Mouse (Mus musculus) limb, embryonic 12.5 days (tissue): ENCODE measurements at regions not wholly inside any gene's neighbourhood (a gene's known extent, or its start where the extent isn't known, plus 50 kb on each side); places are given as distances from the start of the nearest gene placed in this dataset.
A peak's percentile ranks its signal among the peaks of the same experiment; 100 is the strongest.

Experiments used
- ATAC-seq: fragments of 200-750 bp; cut with Nextera tagmentation; 2 replicates; pipeline ENCODE4 v1.8.0; 2017; ENCODE audit warnings: low read depth, moderate TSS enrichment; ENCODE audit not compliant: insufficient number of reproducible peaks, insufficient read depth, low FRiP score, low TSS enrichment
- H3K27ac ChIP-seq: fragments of 300-500 bp; sonication (generic); 2 replicates; pipeline ENCODE4 v1.5.1; 2016; ENCODE audit warnings: mild to moderate bottlenecking, moderate library complexity
- H3K27me3 ChIP-seq: fragments of 300-500 bp; sonication (generic); 2 replicates; pipeline ENCODE4 v1.6.1; 2016; ENCODE audit warnings: mild to moderate bottlenecking, moderate library complexity
- H3K36me3 ChIP-seq: fragments of 300-500 bp; sonication (generic); 2 replicates; pipeline ENCODE4 v1.6.1; 2016; ENCODE audit warnings: mild to moderate bottlenecking, moderate library complexity
- H3K4me1 ChIP-seq: fragments of 300-500 bp; sonication (generic); replicated peaks from 2 replicates; pipeline ENCODE4 v1.6.1; 2016
- H3K4me2 ChIP-seq: fragments of 300-500 bp; sonication (generic); 2 replicates; pipeline ENCODE4 v1.6.1; 2016; ENCODE audit warnings: mild to moderate bottlenecking, moderate library complexity
- H3K4me3 ChIP-seq: fragments of 300-500 bp; sonication (generic); replicated peaks from 2 replicates; pipeline ENCODE4 v1.5.1; 2016; ENCODE audit warnings: mild to moderate bottlenecking
- H3K9ac ChIP-seq: fragments of 300-500 bp; sonication (generic); replicated peaks from 2 replicates; pipeline ENCODE4 v1.6.1; 2016; ENCODE audit warnings: mild to moderate bottlenecking, moderate library complexity
- H3K9me3 ChIP-seq: fragments of 300-500 bp; sonication (generic); 2 replicates; pipeline ENCODE4 v1.6.1; 2016; ENCODE audit warnings: mild to moderate bottlenecking, moderate library complexity
- WGBS: fragments of 180-500 bp; shearing (Covaris S2); methylation state at CpG from one replicate; pipeline ENCODE4 v1.1.7; 2016; 5-methylcytosine and 5-hydroxymethylcytosine counted together

DNA sequence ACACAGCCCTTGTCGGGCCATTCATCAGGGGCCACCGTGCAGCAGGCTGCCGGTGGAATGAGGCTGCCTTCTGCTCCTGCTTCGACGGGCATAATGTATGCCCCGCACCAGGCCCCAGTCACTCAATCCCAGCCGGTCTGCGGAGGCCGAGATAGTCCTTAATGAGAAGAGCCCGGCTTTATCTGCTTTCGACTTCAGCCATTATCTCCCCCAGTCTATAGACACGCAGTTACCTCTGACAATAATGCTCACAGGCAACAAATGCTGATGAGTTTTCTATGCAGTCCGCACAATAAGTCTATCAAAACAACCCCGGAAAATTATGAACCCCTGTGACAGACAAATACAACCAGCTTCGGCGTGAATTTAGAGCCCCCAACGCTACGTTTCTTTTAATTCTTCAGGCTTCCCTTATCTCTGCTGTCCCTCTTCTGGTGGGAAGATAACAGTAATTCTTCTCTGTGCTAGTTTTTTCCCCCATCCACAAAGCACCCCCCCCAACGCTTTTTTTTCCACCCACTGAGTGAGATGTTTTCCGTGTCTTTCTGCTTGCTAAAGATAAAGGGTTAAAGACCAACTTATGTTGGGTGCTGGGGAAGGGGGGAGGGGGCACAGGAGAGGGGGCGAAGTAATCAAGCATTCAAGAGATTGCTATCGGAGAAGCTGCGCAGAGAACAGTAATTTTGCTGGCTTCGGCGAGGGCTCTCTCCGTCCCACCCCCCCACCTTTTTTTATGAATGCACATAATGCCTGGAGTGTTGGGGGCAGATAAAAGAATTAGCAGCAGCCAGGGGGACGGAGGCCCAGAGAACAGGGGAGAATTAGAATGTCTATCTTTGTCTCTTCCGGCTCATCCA, 117.8 kb downstream of the Mrm1 start:
- Histone ChIP-seq H3K36me3 (no peaks in the 10 kb centered on the region), H3K4me1 (peaks cover 9% of the 10 kb centered on the region), H3K9me3 (no peaks in the 10 kb centered on the region), H3K27me3 (peaks cover 55% of the 10 kb centered on the region), H3K27ac (no peak overlapping the region), H3K9ac (no peak overlapping the region), H3K4me2 (0 out of 2 replicates have a peak overlapping the region, but pooled peaks have one; percentile 17), H3K4me3 (no peak overlapping the region)
- ATAC-seq, result no peak
- WGBS, result 13% methylated on average over 28 of the region's 28 CpGs

DNA sequence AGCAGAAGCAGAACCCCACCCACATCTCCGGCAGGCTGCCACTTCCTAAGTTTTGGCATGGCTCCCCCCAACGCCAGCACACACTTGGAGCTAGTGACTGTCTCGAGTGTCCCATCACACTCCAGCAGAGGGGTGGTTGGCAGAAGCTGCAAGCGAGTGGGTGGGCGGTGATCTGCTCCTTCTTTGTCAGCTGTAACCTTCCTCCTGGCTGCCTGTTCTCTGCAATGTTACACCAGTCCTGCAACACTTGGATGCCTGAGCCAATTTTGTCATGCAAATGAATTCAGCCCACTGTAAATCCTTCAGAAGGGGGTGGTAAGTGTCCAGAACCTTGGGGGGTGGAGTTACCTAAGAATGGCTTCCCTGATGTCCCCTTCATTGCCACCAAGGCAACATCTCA, 121.8 kb downstream of the Mrm1 start:
- no peak overlapping the region for H3K27ac ChIP-seq
- no peak overlapping the region for H3K4me3 ChIP-seq
- no peak overlapping the region for H3K4me2 ChIP-seq
- H3K36me3 ChIP-seq, result no peaks in the 10 kb centered on the region
- H3K9ac ChIP-seq, result no peak overlapping the region
- H3K9me3 ChIP-seq, result no peaks in the 10 kb centered on the region
- peaks cover 7% of the 10 kb centered on the region for H3K4me1 ChIP-seq
- 52% methylated on average over 5 of the region's 5 CpGs for WGBS
- no peak for ATAC-seq
- peaks cover 49% of the 10 kb centered on the region for H3K27me3 ChIP-seq

DNA sequence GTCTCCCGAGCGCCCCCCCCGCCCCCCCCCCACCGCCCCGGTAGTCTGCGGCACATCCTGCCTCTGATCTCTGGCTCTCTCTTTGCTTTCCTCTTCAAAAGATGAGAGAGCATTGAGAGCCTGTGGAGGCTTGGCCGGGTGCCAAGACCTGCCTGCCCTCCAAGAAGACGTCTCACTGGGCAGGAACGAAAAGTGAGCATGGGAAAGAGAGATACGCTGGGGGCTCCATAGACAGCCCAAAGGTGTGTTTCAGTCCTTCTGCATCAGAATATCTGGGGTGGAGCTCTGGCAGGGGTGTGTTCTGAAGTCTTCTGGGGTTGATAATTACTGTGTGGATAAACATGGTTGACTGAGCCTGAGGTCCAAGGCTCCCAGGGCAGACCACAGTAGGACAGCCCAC, 126.7 kb downstream of the Mrm1 start:
- no peaks in the 10 kb centered on the region for H3K9me3 ChIP-seq
- ATAC-seq, result no peak
- WGBS, result 22% methylated on average over 10 of the region's 10 CpGs
- H3K36me3 ChIP-seq, result no peaks in the 10 kb centered on the region
- no peak overlapping the region for H3K9ac ChIP-seq
- H3K27ac ChIP-seq, result no peak overlapping the region
- H3K4me3 ChIP-seq, result no peak overlapping the region
- H3K27me3 ChIP-seq, result peaks cover 11% of the 10 kb centered on the region
- peaks cover 4% of the 10 kb centered on the region; the same call in 1 of the 2 replicates for H3K4me1 ChIP-seq
- no peak overlapping the region for H3K4me2 ChIP-seq

DNA sequence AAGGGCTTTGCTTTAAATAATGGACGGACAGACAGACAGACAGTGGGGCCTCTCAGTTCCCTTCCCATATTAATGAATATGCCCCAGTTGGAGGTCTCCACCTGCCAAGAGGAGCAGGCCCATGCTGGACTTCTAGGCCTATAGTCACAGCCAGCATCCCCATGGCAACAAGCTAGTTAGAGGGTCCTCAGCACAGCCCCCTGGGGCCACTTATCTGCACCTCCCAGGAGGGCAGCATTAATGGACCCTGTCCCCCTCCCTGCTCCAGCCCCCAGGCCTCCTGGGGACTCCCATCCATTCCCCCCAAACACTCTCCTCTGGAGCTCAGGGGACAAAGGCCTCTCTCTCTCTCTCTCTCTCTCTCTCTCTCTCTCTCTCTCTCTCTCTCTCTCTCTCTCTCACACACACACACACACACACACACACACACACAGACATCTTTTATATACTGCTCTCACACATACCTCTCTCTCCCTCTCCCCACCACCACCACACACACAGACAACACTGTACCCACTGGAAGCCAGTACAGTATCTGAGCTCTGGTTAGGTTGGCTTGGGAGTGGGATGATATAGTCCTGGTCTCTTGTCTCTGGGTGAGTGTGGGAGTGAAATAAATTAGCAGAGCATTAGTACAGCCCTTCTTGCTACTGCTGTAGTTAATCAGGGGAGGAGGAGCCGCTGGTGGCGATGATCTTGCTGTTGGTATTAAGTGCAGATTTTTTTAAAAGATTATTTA, 127.7 kb downstream of the Mrm1 start:
- Histone ChIP-seq H3K4me3 (no peak overlapping the region), H3K9me3 (no peaks in the 10 kb centered on the region), H3K27me3 (peaks cover 11% of the 10 kb centered on the region; the same call in 1 of the 2 replicates), H3K4me2 (no peak overlapping the region), H3K4me1 (peaks cover 4% of the 10 kb centered on the region; the same call in 1 of the 2 replicates), H3K9ac (no peak overlapping the region), H3K36me3 (no peaks in the 10 kb centered on the region), H3K27ac (no peak overlapping the region)
- 70% methylated on average over 3 of the region's 3 CpGs for WGBS
- no peak for ATAC-seq

DNA sequence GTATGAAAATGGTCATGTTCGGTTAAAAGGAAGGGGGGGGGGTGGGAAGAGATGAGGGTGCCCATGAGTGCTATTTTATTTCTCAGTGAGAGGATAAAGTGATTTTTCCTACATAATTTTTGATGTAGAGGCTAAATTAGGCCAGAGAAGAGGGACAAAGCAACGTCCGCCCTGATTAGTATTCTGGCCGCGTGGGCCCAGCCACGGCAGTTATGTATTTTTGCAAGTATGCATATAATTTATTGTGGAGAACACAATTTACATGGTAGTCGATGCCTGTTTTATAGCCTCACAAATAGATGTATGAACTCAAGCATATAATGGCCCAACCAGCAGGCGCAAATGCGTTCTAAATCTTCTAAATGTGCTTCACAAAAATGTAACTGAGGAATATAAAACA, 132.8 kb downstream of the Mrm1 start:
- H3K27me3 ChIP-seq, result peaks cover 6% of the 10 kb centered on the region
- ATAC-seq, result no peak
- no peak overlapping the region for H3K4me3 ChIP-seq
- no peaks in the 10 kb centered on the region for H3K4me1 ChIP-seq
- no peak overlapping the region for H3K4me2 ChIP-seq
- H3K9ac ChIP-seq, result no peak overlapping the region
- 84% methylated on average over 9 of the region's 9 CpGs for WGBS
- H3K9me3 ChIP-seq, result no peaks in the 10 kb centered on the region
- no peak overlapping the region for H3K27ac ChIP-seq
- H3K36me3 ChIP-seq, result no peaks in the 10 kb centered on the region

DNA sequence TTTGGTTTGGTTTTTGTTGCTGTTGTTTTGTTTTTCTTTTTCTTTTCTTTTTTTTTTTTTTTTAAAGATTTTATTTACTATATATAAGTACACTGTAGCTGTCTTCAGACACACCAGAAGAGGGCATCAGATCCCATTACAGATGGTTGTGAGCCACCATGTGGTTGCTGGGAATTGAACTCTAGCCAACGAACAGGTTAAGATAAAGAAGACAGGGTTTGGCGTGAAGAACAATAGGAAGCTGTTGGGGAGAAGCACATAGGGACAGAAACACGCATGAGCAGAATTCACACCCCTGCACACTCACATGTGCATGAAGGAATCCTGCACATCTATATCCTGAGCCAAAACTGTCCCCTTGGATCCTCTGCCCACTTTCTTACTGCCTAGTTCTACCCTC, 135.0 kb downstream of the Mrm1 start:
- whole genome bisulfite sequencing, result 87% methylated on average over 3 of the region's 3 CpGs
- Histone ChIP-seq H3K4me3 (no peak overlapping the region), H3K9me3 (no peaks in the 10 kb centered on the region), H3K36me3 (no peaks in the 10 kb centered on the region), H3K9ac (no peak overlapping the region), H3K4me1 (no peaks in the 10 kb centered on the region), H3K27ac (no peak overlapping the region), H3K4me2 (no peak overlapping the region), H3K27me3 (peaks cover 14% of the 10 kb centered on the region)
- no peak for ATAC-seq

DNA sequence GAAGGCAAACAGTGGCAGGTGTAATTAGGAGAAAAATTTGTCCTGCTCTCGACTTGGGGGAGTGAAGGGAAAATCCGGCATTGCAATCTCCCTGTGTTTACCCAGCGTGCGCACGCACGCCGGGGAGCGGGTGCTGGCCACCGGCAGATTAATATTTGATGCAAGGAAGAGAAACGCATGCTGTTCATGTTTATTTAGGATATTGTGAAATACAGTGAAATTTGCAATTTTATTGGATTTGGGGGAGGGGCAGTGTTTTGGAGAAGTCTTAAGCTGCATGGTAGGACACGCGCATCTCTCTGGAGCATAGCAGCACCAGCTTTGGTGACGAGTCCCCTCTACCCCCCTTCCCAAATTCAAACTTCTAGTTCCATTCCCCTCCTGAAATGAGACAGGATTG, 136.4 kb downstream of the Mrm1 start:
- ATAC-seq, result no peak
- Histone ChIP-seq H3K9ac (no peak overlapping the region), H3K4me1 (no peaks in the 10 kb centered on the region), H3K27ac (no peak overlapping the region), H3K27me3 (peaks cover 23% of the 10 kb centered on the region), H3K9me3 (no peaks in the 10 kb centered on the region), H3K4me2 (no peak overlapping the region), H3K4me3 (no peak overlapping the region), H3K36me3 (no peaks in the 10 kb centered on the region)
- WGBS, result 87% methylated on average over 13 of the region's 13 CpGs

DNA sequence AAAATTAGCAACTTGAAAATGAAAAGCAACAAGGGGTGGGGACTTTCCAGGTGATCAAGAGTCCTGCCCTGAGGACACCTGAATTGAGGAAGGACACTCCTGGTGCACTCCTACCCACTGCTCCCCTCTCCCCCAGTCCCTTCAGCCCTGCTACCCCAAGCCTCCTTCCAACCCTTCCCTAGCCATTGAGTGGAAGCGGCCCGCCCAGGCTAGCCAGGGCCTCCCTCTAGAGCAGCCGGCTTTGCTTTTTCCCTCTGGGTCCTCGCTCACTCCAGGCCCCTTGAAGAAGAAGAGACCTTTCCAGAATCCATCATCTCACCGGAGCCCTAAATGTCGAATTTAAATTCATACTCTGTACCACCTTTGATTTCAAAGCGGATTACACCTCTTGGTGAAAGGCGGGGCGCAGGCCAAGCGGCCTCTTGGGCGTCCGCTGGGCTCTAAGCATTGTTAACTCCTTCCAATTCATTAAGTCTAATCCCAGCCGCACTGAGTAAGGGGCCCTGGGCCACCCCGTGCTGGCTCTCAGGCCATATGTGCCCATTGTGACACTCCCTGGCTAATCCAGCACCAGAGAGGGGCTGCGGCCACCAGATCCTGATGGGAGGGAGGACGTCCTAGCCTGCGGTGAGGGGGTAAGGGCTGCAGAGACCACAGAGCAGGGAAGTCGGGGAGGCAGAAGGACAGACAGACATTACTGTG, 142.8 kb downstream of the Mrm1 start:
- Histone ChIP-seq H3K4me1 (no peaks in the 10 kb centered on the region), H3K4me2 (no peak overlapping the region), H3K36me3 (no peaks in the 10 kb centered on the region), H3K9ac (no peak overlapping the region), H3K27ac (no peak overlapping the region), H3K9me3 (no peaks in the 10 kb centered on the region), H3K27me3 (peaks cover 32% of the 10 kb centered on the region), H3K4me3 (no peak overlapping the region)
- WGBS, result 29% methylated on average over 18 of the region's 18 CpGs
- no peak for ATAC-seq

DNA sequence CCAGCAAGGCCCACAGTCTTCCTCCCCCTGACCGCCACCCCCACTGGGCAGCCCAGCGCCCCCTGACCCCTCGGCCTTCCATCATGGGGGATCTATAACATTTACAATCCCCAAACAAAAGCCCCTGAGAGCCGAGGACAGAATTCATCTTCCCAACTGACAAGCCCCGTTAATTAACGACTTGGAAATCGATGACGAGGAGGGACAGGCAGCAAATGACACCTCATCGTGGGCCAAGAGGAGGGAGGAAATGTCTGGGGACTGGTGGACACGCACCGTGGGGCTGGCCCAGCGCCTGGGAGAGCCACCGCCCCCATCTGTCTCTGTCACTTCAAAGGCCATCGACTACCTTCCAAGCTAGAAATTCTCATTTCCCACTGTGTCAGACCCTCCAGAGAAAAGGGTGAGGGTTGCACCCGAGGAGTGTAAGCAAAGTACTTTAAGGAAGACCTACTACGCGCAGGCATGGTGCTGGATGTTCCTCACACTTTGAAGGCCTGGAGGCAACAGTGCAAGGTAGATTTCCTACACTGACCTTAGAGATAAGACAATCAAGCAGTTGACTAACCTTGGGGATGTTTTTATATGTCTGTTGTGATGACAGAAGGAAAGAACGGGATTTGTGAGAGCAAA, 146.4 kb downstream of the Mrm1 start:
- Histone ChIP-seq H3K9me3 (no peaks in the 10 kb centered on the region), H3K27me3 (peaks cover 15% of the 10 kb centered on the region), H3K36me3 (no peaks in the 10 kb centered on the region), H3K4me3 (no peak overlapping the region), H3K4me2 (no peak overlapping the region), H3K27ac (no peak overlapping the region), H3K4me1 (no peaks in the 10 kb centered on the region), H3K9ac (no peak overlapping the region)
- ATAC-seq, result no peak
- WGBS, result 26% methylated on average over 18 of the region's 18 CpGs

DNA sequence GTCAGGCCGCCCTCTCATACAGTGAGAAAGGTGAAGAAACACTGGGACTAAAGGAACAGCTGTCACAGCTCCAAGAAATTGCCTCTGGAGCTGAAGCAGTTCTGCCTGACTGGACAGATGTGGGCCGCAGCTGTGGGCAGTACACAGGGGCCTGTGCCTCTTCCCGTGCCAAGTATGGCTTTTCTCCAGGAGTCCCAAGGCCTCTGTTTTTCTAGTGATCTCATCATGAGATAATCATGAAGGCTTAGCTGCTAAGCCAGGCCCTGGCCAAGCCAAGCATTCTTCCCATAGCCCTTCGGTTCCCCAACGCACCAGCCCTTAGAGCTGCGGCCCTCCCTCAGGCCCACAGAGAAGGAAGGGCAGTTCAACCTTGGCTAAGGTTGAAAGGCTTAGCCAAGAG, 146.2 kb upstream of the Lhx1 start:
- Histone ChIP-seq H3K36me3 (no peaks in the 10 kb centered on the region), H3K4me1 (no peaks in the 10 kb centered on the region), H3K9me3 (no peaks in the 10 kb centered on the region), H3K27ac (no peak overlapping the region), H3K4me2 (no peak overlapping the region), H3K9ac (no peak overlapping the region), H3K4me3 (no peak overlapping the region), H3K27me3 (peaks cover 4% of the 10 kb centered on the region)
- no peak for ATAC-seq
- WGBS, result 80% methylated on average over 6 of the region's 6 CpGs

DNA sequence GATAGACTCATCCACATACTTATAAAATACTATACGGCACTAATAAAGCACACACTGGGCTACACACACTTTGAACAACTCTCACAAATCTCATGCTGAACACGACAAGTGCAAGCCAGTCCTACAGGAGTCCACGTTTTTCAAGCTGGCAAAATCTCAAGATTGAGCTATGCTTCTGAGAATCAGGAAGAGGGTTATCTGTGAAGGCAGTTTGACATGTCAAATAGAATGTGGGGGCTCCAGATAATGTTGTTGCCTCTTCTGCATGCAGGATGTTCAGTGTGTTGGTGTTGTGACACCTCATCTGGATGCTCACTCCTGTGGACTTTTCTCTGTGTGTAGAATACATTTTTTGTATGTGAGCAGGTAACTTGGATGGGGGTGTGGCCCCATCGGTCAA, 142.4 kb upstream of the Lhx1 start:
- Histone ChIP-seq H3K27me3 (no peaks in the 10 kb centered on the region; the same call in 1 of the 2 replicates), H3K9me3 (no peaks in the 10 kb centered on the region), H3K27ac (no peak overlapping the region), H3K4me3 (no peak overlapping the region), H3K4me1 (no peaks in the 10 kb centered on the region), H3K4me2 (no peak overlapping the region), H3K36me3 (no peaks in the 10 kb centered on the region), H3K9ac (no peak overlapping the region)
- 77% methylated on average over 4 of the region's 4 CpGs for WGBS
- no peak for ATAC-seq
